Mouse (Mus musculus) MEL (cell line): ENCODE measurements around the gene Ccng2. TPM values are rescaled to one million over a fixed set of nuclear protein-coding genes. Genes with fewer than 3 reads are reported as not detected.
A peak's percentile ranks its signal among the peaks of the same experiment; 100 is the strongest.

ENCODE experiments used
- DNase-seq: peaks from one replicate; pipeline ENCODE4 v3.0.0; 2011; ENCODE audit warnings: low read depth, low spot score
- H3K27ac ChIP-seq: 2 replicates; pipeline ENCODE4 v1.5.1; 2012; ENCODE audit warnings: low read depth, mild to moderate bottlenecking, control low read depth, low read length, moderate library complexity; ENCODE audit not compliant: control insufficient read depth
- H3K27me3 ChIP-seq, 2 experiments: fragments of 150-350 bp in 1 of 2; sonication (generic) in 1 of 2; 2 replicates each; pipeline ENCODE4 v1.6.1; 2012; ENCODE audit warnings: low read length in 2 of 2, mild to moderate bottlenecking in 2 of 2, improper control_type of control experiment in 1 of 2, moderate library complexity in 1 of 2; ENCODE audit not compliant: insufficient read depth in 2 of 2, control insufficient read depth in 1 of 2
- H3K36me3 ChIP-seq, 2 experiments: 2 replicates each; pipeline ENCODE4 v1.6.1; 2012 to 2014; ENCODE audit warnings: low read length in 2 of 2, improper control_type of control experiment in 1 of 2, inconsistent platforms in 1 of 2, mild to moderate bottlenecking in 1 of 2; ENCODE audit not compliant: insufficient read depth in 2 of 2, control insufficient read depth in 1 of 2
- H3K4me1 ChIP-seq, 2 experiments: fragments of 150-350 bp in 1 of 2; sonication (generic) in 1 of 2; 2 replicates each; pipeline ENCODE4 v1.6.1; 2012; ENCODE audit warnings: low read length in 2 of 2, improper control_type of control experiment in 1 of 2, mild to moderate bottlenecking in 1 of 2; ENCODE audit not compliant: insufficient read depth in 2 of 2, control insufficient read depth in 1 of 2
- H3K4me3 ChIP-seq, 2 experiments: fragments of 150-350 bp in 1 of 2; sonication (generic) in 1 of 2; 2 replicates each; pipeline ENCODE4 v1.5.1; 2012; ENCODE audit warnings: low read depth in 2 of 2, low read length in 2 of 2, mild to moderate bottlenecking in 2 of 2, moderate library complexity in 2 of 2, control low read depth in 1 of 2, improper control_type of control experiment in 1 of 2; ENCODE audit not compliant: control insufficient read depth in 1 of 2, insufficient read depth in 1 of 2
- H3K79me2 ChIP-seq: 2 replicates; pipeline ENCODE4 v1.6.1; 2012; ENCODE audit warnings: mild to moderate bottlenecking, low read length, moderate library complexity; ENCODE audit not compliant: control insufficient read depth, poor library complexity, insufficient read depth
- H3K9ac ChIP-seq: 2 replicates; pipeline ENCODE4 v1.6.1; 2012; ENCODE audit warnings: low read depth, mild to moderate bottlenecking, control low read depth, low read length, moderate library complexity; ENCODE audit not compliant: control insufficient read depth, poor library complexity, severe bottlenecking
- H3K9me3 ChIP-seq: fragments of 150-350 bp; sonication (generic); replicated peaks from 2 replicates; pipeline ENCODE4 v1.6.1; 2012; ENCODE audit warnings: mild to moderate bottlenecking, low read length, improper control_type of control experiment, moderate library complexity; ENCODE audit not compliant: insufficient read depth
- ELF1 ChIP-seq: IDR thresholded peaks from 2 replicates; pipeline ENCODE4 v1.6.1; 2014; ENCODE audit warnings: low read depth, mild to moderate bottlenecking, inconsistent platforms, low read length, improper control_type of control experiment, moderate library complexity
- EP300 ChIP-seq, 2 experiments: IDR thresholded peaks; 2 replicates each; pipeline ENCODE4 v1.6.1; 2011; ENCODE audit warnings: improper control_type of control experiment in 2 of 2, low read length in 2 of 2, low read depth in 1 of 2, mild to moderate bottlenecking in 1 of 2
- ETS1 ChIP-seq: IDR thresholded peaks from 2 replicates; pipeline ENCODE4 v1.6.1; 2012; ENCODE audit warnings: low read depth, mild to moderate bottlenecking, inconsistent platforms, low read length, improper control_type of control experiment, moderate library complexity
- GATA1 ChIP-seq: IDR thresholded peaks from 2 replicates; pipeline ENCODE4 v1.6.1; 2011; ENCODE audit warnings: low read depth, low read length, improper control_type of control experiment
- HCFC1 ChIP-seq: IDR thresholded peaks from 2 replicates; pipeline ENCODE4 v1.6.1; 2012; ENCODE audit warnings: low read depth, mild to moderate bottlenecking, inconsistent platforms, low read length, improper control_type of control experiment, moderate library complexity
- JUND ChIP-seq: IDR thresholded peaks from 2 replicates; pipeline ENCODE4 v1.6.1; 2011; ENCODE audit warnings: low read depth, mild to moderate bottlenecking, improper control_type of control experiment, low read length
- MAFK ChIP-seq: IDR thresholded peaks from 2 replicates; pipeline ENCODE4 v1.6.1; 2011; ENCODE audit warnings: low read depth, mild to moderate bottlenecking, low read length, improper control_type of control experiment, borderline replicate concordance
- MAX ChIP-seq: IDR thresholded peaks from 2 replicates; pipeline ENCODE4 v1.6.1; 2011; ENCODE audit warnings: low read length, improper control_type of control experiment
- MAZ ChIP-seq: IDR thresholded peaks from 2 replicates; pipeline ENCODE4 v1.6.1; 2012; ENCODE audit warnings: low read depth, mild to moderate bottlenecking, inconsistent platforms, low read length, improper control_type of control experiment
- MEF2A ChIP-seq: IDR thresholded peaks from 2 replicates; pipeline ENCODE4 v1.6.1; 2014; ENCODE audit warnings: low read depth, mild to moderate bottlenecking, inconsistent platforms, low read length, improper control_type of control experiment; ENCODE audit not compliant: poor library complexity, insufficient replicate concordance, severe bottlenecking; ENCODE audit errors: extremely low read depth
- MXI1 ChIP-seq: IDR thresholded peaks from 2 replicates; pipeline ENCODE4 v1.6.1; 2011; ENCODE audit warnings: mild to moderate bottlenecking, low read depth, low read length, improper control_type of control experiment
- MYC ChIP-seq: IDR thresholded peaks from 2 replicates; pipeline ENCODE4 v1.6.1; 2011; ENCODE audit warnings: low read depth, mild to moderate bottlenecking, low read length, improper control_type of control experiment, moderate library complexity
- NELFE ChIP-seq: IDR thresholded peaks from 2 replicates; pipeline ENCODE4 v1.6.1; 2011; ENCODE audit warnings: low read depth, low read length, improper control_type of control experiment
- NRF1 ChIP-seq: IDR thresholded peaks from 2 replicates; pipeline ENCODE4 v1.6.1; 2014; ENCODE audit warnings: low read depth, mild to moderate bottlenecking, inconsistent platforms, low read length, improper control_type of control experiment, moderate library complexity; ENCODE audit not compliant: poor library complexity, insufficient read depth, severe bottlenecking
- POLR2A ChIP-seq, 2 experiments: IDR thresholded peaks; 2 replicates each; pipeline ENCODE4 v1.6.1; 2011 to 2012; ENCODE audit warnings: low read length in 2 of 2, mild to moderate bottlenecking in 2 of 2, control low read depth in 1 of 2, improper control_type of control experiment in 1 of 2, low read depth in 1 of 2, moderate library complexity in 1 of 2; ENCODE audit not compliant: control insufficient read depth in 1 of 2, insufficient read depth in 1 of 2, poor library complexity in 1 of 2
- POLR2AphosphoS2 ChIP-seq: IDR thresholded peaks from 2 replicates; pipeline ENCODE4 v1.6.1; 2011; ENCODE audit warnings: low read length, improper control_type of control experiment
- POLR2AphosphoS5 ChIP-seq: IDR thresholded peaks from 2 replicates; pipeline ENCODE4 v1.6.1; 2012; ENCODE audit warnings: low read depth, borderline replicate concordance, mild to moderate bottlenecking, inconsistent platforms, low read length, moderate library complexity, mixed read lengths
- RAD21 ChIP-seq: IDR thresholded peaks from 2 replicates; pipeline ENCODE4 v1.6.1; 2011; ENCODE audit warnings: mild to moderate bottlenecking, low read depth, low read length, improper control_type of control experiment
- SIN3A ChIP-seq: IDR thresholded peaks from 2 replicates; pipeline ENCODE4 v1.6.1; 2012; ENCODE audit warnings: low read length, improper control_type of control experiment, inconsistent platforms
- SMC3 ChIP-seq: IDR thresholded peaks from 2 replicates; pipeline ENCODE4 v1.6.1; 2011; ENCODE audit warnings: low read depth, low read length, improper control_type of control experiment
- TAL1 ChIP-seq: IDR thresholded peaks from 2 replicates; pipeline ENCODE4 v1.6.1; 2012; ENCODE audit warnings: mild to moderate bottlenecking, inconsistent platforms, low read length, moderate library complexity, mixed read lengths
- USF1 ChIP-seq: IDR thresholded peaks from 2 replicates; pipeline ENCODE4 v1.6.1; 2014; ENCODE audit warnings: low read depth, mild to moderate bottlenecking, inconsistent platforms, low read length, improper control_type of control experiment, moderate library complexity
- USF2 ChIP-seq, 2 experiments: IDR thresholded peaks; 2 replicates each; pipeline ENCODE4 v1.6.1; 2011 to 2012; ENCODE audit warnings: improper control_type of control experiment in 2 of 2, low read length in 2 of 2, borderline replicate concordance in 1 of 2, inconsistent platforms in 1 of 2, low read depth in 1 of 2, mild to moderate bottlenecking in 1 of 2; ENCODE audit not compliant: insufficient read depth in 1 of 2
- polyA plus RNA-seq, 2 experiments: library from polyadenylated mRNA; stranded (reverse) in 1 of 2; unstranded in 1 of 2; fragments of >175 nt in 1 of 2; fragments of >200 nt in 1 of 2; gene quantifications; 2 replicates each; pipeline versions ENCODE4 v1.2.1 to v1.2.4; 2012; ENCODE audit warnings: low replicate concordance in 2 of 2, low read depth in 1 of 2; ENCODE audit not compliant: insufficient read length in 2 of 2, insufficient read depth in 1 of 2, missing spikeins in 1 of 2
- total RNA-seq: library from RNA; depleted of rRNA; stranded (reverse); fragments of 300-350 nt; gene quantifications from 2 replicates; pipeline ENCODE4 v1.2.3, GENCODE M21; 2012

Gene Ccng2
- total and polyA plus RNA-seq, 3 experiments, result 1.0 to 3.7 TPM; not detected in 1

DNA sequence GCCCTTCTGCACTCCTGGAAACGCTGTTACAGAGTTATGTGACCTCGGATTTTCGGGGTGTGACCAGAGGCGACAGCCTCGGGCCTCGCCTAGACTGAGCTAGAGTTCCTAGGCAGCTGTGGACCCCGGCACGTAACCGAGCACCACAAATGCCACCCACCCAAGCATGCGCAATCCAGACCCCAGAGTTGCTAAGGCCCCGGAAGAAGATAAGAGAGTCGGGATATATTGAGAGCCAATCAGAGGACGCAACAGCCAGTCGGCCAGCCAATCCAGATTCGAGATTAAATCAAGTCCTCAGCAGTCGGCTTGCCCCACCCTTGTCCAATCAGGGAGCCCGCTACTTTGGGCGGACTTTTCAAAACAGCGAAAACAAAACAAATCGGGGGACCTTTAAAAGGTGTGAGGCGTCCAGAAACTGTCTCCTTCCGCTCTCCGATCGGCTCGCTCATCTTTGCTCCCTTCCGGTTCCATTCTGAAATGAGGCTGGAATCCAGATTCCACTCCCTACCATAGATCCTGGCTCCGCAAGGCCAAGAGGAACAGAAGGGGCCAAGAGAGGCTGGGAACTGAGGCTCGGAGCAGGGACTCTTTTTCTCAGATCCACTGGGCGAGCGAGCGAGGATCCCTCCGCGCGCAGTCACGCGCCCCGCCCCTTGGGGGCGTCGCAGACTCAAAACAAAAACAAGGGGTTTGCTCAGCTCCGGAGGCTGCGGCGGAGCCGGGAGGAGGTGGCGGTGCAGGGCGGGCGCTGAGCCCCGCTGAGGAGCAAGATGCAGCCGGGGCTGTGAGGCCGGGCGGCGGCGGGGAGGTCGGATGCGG, at the start of gene Ccng2 (continued):
- TF ChIP-seq ETS1 (peak; percentile 26; the same call in 1 of the 2 replicates), USF2 (IDR thresholded peaks at IDR 0.05; ENCODE audit: borderline replicate concordance in 1 of 2, insufficient read depth in 1 of 2, low read depth in 1 of 2, low read length in 2 of 2) (no peak), EP300 (IDR thresholded peaks at IDR 0.05; ENCODE audit: low read depth in 1 of 2, low read length in 2 of 2) (no peak), SMC3 (no peak)
- TF ChIP-seq, all 39 proteins: peak for 17

DNA sequence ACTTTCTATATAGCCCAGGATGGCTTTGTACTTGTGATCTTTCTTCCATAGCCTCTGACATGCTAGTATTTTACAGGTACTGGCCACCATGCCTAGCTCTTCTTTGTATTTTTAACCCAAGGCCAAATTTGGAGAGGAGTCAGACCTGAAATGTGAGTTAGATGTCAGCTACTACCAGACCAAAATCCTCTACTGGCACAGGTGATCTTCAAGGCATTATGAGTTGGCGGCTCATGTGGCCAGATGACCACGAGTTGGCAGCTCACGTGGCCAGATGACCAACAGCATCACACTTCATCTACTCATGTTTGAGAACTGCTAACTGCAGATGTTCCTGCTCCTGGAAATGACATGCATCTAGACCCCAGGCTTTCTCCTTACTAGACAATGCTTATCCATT, 48.7 kb upstream of the Ccng2 start:
- Histone ChIP-seq H3K9ac (no peak overlapping the region), H3K27me3 (no peaks in the 10 kb centered on the region), H3K4me3 (no peak overlapping the region), H3K36me3 (no peaks in the 10 kb centered on the region), H3K79me2 (no peaks in the 10 kb centered on the region), H3K9me3 (no peaks in the 10 kb centered on the region), H3K27ac (no peak overlapping the region), H3K4me1 (no peaks in the 10 kb centered on the region)
- no peak for TF ChIP-seq MAFK
- TF ChIP-seq POLR2AphosphoS2, result no peak
- no peak for TF ChIP-seq NELFE
- no peak for TF ChIP-seq EP300 (IDR thresholded peaks at IDR 0.05; ENCODE audit: low read depth in 1 of 2, low read length in 2 of 2)
- no peak for TF ChIP-seq USF1
- TF ChIP-seq JUND, result no peak
- TF ChIP-seq RAD21, result no peak
- no peak for TF ChIP-seq MEF2A
- no peak for TF ChIP-seq MXI1
- TF ChIP-seq GATA1, result no peak
- TF ChIP-seq SIN3A, result no peak
- TF ChIP-seq MYC, result no peak
- TF ChIP-seq MAZ, result no peak
- TF ChIP-seq NRF1, result no peak
- TF ChIP-seq TAL1, result no peak
- no peak for TF ChIP-seq POLR2AphosphoS5
- TF ChIP-seq HCFC1, result no peak
- TF ChIP-seq ELF1, result no peak
- no peak for TF ChIP-seq MAX
- no peak for TF ChIP-seq POLR2A (IDR thresholded peaks at IDR 0.05; ENCODE audit: control insufficient read depth in 1 of 2, insufficient read depth in 1 of 2, low read depth in 1 of 2, low read length in 2 of 2, poor library complexity in 1 of 2)
- no peak for DNase-seq
